Mouse (Mus musculus) embryonic fibroblast, embryonic 13.5 days (primary cell): Measurements from ENCODE around the gene Exoc6. TPM values are rescaled to one million over a fixed set of nuclear protein-coding genes. Genes with fewer than 3 reads are reported as not detected.

Experiments used
- H3K27ac ChIP-seq: 2 replicates; pipeline ENCODE4 v1.5.1; 2012; ENCODE audit warnings: low read length, control low read depth, inconsistent platforms; ENCODE audit not compliant: insufficient read depth
- H3K4me1 ChIP-seq: 2 replicates; pipeline ENCODE4 v1.6.1; 2011; ENCODE audit warnings: low read length; ENCODE audit not compliant: control insufficient read depth, insufficient read depth
- H3K4me3 ChIP-seq: 2 replicates; pipeline ENCODE4 v1.5.1; 2011; ENCODE audit warnings: mild to moderate bottlenecking, control low read depth, low read length; ENCODE audit not compliant: insufficient read depth
- CTCF ChIP-seq: IDR thresholded peaks from 2 replicates; pipeline ENCODE4 v1.5.1; 2011; ENCODE audit warnings: mild to moderate bottlenecking, control low read depth, low read length, moderate library complexity, borderline replicate concordance; ENCODE audit not compliant: insufficient read depth
- POLR2A ChIP-seq: IDR thresholded peaks from 2 replicates; pipeline ENCODE4 v1.6.1; 2011; ENCODE audit warnings: low read depth, mild to moderate bottlenecking, control low read depth, low read length, moderate library complexity
- polyA plus RNA-seq: library from polyadenylated mRNA; stranded (reverse); fragments of >200 nt; gene quantifications from 2 replicates; pipeline ENCODE4 v1.2.4, GENCODE M21; 2011; ENCODE audit warnings: low read depth; ENCODE audit not compliant: missing spikeins, insufficient read length

Exoc6 gene
- polyA plus RNA-seq, 1 experiment: 3.2 TPM

DNA sequence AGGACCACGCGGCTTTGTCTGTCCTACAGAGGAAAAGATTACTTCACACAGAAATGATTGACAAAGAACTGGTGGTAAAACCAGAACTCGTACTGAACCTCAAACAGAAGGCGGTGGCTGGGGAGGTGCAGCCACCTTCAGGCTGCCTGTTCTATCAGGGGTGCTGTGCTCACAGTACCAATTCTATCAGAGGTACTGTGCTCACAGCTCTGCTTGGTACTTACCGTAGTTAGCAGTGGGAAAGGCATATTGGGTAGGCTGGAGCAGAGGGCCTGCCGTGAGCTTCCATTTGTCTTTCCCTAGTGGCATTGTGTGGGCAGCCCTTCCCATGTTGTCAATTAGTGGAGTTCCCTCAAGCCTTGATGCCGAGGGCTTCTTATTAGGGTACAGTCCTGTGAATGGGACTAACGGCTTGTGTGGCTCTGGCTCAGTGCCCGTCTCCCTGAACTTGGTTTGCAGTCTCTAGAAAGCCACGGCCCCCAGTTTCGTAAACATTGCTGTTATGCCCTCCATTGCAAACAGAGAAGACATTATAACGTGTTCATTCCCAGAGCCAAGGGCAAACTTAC, 19.1 kb downstream of the Exoc6 start:
- Histone ChIP-seq H3K27ac (no peak overlapping the region), H3K4me1 (peaks cover 2% of the 10 kb centered on the region; the same call in 1 of the 2 replicates)
- TF ChIP-seq POLR2A (no peak), CTCF (no peak)

DNA sequence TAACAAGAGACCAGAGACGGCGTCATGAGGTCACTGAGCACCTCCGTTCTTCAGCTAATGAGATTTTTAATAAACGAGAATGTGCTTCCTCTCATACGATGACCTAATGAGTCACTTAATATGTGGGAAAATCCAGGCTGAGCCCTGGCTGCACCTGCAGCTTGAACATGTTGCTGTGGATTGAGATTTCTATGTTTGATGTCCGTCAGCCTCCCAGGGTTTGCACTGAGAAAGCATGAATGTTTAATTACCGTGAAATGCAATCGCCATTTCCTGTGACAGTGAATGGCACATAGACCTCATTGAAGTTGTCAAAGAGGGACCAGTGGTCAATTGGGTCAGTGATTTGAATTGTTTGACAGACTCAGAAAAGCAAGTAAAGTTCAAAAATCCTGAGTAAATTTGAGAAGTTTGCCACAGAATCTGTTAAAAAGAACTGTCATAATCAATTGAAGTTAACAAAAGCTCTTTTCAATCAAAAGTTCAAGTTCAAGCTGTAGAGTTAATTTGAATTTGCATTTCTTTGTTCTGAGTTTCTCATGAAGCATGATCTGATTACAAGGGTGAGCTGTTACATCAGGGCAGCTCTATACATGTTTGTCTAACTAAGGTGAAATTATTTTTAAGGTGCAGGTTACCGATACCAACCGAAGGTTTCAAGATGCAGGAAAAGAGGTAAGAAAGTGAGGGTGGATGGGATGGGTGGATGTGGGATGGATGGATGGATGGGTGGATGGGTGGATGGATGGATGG, 20.9 kb downstream of the Exoc6 start:
- Histone ChIP-seq H3K4me3 (no peak overlapping the region), H3K4me1 (no peaks in the 10 kb centered on the region), H3K27ac (no peak overlapping the region)
- no peak for TF ChIP-seq CTCF
- TF ChIP-seq POLR2A: no peak

More for the DNA sequence above, 19.1 kb downstream of the Exoc6 start:
- no peak overlapping the region for H3K4me3 ChIP-seq

DNA sequence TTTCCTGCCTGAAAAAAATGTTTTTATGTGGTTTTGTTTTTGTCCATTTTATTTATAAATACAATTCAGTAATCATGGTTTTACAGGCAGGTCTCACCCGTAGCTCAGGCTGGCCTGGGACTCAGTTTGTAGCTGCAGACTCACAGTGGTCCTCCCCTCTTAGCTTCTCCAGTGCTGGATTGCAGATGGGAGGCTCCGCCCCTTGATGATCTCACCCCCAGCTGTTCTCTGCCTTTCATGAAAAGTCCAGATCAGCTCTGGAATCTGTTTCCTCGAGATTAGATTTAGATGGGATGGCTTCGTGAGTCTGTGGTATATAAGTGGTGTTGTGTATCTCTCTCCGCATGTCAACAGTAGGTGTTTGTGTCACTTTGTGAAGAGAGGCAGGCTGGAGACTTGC, 24.6 kb downstream of the Exoc6 start:
- Histone ChIP-seq H3K4me3 (no peak overlapping the region), H3K4me1 (no peaks in the 10 kb centered on the region), H3K27ac (no peak overlapping the region)
- TF ChIP-seq POLR2A (no peak), CTCF (no peak)

DNA sequence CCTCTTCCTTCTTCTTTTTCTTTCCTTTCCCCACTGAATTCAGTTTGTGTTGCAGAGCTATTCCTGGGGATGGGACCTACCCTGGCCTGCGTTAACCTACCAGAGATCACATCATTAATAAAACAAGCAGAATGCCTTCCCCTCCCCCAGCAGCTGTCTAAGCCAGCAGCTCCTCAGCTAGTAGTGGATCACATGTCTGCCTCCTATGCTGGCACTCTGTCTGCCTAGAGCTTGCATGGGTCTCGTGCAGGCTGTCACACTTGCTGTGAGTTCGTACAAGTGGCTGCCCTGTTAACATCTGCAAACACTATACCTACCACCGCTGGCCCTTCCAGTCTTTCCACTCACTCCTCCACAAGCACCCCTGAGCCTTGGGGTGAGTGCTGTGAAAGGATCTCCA, 29.4 kb downstream of the Exoc6 start:
- no peak for TF ChIP-seq POLR2A
- TF ChIP-seq CTCF: no peak
- no peak overlapping the region for H3K27ac ChIP-seq
- H3K4me1 ChIP-seq: no peaks in the 10 kb centered on the region
- no peak overlapping the region for H3K4me3 ChIP-seq

DNA sequence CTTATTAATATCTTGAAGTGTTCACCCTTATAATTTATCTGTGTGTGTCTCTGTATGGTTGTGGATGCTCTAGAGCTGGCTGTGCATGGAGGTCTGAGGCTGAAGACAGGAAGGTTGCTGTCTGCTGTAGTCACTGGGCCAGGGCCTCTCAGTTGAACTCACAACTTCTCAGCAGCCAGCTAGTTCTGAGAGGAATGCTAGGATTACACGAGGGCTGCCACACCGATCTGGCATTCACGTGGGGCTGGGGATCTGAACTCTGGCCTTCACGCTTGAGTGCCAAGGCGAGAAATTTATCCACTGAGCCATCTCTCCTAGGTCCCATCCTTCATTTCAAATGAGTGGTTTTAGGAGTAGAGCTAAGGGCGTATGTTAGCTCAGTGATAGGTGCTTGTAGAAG, 30.2 kb downstream of the Exoc6 start:
- Histone ChIP-seq H3K4me3 (no peak overlapping the region), H3K27ac (no peak overlapping the region), H3K4me1 (no peaks in the 10 kb centered on the region)
- TF ChIP-seq POLR2A: no peak
- TF ChIP-seq CTCF: no peak

DNA sequence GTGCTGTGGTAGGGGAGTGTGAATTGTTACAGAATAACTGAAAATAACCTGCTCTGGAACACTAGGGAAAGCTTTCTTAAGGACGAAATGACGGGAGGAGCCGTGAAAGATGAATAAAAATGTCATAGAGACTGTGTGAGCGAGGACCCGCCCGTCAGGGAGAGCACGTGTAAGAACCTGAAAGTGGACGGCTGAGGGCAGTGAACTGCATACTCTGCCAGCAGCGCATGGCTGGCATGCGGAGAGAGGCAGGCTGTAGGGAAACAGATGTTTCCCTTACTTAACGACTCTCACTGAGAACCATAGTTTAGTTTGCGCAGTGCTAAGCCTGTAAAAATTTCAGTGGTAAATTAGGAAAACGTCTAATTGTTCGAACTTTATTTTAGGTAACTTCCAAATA, 35.0 kb downstream of the Exoc6 start:
- Histone ChIP-seq H3K27ac (no peak overlapping the region), H3K4me1 (no peaks in the 10 kb centered on the region), H3K4me3 (no peak overlapping the region)
- TF ChIP-seq CTCF: no peak
- TF ChIP-seq POLR2A: no peak

DNA sequence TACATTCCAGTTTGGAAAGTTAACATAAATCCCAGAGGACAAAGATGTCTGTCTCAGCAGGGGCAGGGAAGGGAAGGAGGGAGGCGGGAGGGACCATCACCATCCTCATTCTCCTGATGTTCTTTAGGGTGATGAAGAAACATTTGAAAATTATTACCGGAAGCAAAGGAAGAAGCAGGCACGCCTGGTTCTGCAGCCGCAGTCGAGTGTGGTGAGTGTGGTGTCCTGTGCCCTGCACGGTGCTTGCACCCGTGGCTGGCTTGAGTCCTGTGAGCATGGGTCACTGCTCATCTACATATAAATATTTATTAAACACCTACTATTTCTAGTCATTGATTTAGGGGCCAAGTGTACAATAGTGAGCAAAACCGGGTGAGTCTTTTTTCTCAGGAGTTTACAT, 35.5 kb downstream of the Exoc6 start:
- TF ChIP-seq POLR2A (no peak), CTCF (no peak)
- Histone ChIP-seq H3K4me3 (no peak overlapping the region), H3K27ac (no peak overlapping the region), H3K4me1 (no peaks in the 10 kb centered on the region)

DNA sequence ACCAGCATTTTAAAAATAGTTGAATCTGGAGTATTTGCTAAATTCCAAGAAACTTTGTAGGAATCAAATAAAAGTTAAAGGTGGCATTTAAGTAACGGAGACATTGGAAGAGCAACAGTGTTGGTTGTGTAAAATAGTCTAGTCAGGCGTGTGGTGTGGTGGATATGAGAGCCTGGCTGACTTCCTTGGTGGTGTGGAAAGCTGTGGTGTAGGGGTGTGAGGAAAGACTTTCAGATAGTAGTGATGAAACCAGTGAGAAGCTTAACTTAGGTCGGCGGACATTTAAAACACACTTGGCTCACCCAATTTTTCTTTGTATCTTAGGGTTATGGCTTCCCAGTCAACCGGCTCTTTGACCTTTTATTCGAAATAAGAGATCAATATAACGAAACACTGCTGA, 40.3 kb downstream of the Exoc6 start:
- Histone ChIP-seq H3K4me1 (no peaks in the 10 kb centered on the region), H3K4me3 (no peak overlapping the region), H3K27ac (no peak overlapping the region)
- no peak for TF ChIP-seq POLR2A
- TF ChIP-seq CTCF: no peak

DNA sequence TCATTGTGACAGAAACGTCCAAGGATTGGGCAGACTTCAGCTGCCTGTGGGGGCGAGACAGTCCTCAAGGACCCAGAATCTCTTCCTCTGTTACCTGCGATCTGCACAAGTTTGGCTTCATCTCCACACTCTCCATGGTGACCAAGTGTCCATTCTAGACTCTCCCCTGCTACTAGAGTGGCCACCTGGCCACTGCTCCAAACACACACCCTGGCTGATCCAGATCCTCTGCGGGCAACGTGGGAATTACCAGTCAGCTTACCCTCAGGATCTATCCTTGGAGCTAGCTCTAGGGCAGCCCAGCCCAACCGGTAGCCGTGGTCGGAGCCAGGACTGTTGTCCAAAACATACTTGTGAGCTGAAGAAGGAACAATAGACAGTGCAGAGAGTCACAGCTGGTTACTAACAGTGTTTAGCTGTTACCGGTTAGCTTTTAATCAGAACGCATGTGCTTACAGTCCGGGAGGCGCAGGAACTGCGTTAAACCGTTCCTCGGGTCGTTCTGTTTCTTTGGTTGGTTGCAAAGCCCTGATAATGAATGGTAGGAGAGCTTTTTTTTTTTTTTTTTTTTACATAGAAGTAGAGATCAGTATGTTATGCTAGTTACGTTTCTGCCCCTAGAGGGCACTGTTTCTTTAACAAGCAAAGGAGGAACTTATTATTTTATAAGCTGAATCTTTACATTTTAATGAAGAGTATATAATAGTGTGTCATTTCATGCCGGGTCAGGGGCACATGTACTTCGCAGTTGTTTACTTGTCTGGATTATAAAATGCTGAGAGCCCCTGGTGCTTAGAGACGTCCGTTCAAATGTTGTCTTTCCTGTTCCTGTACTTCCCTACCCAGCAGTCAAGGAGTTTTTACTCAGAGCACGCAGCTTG, 52.0 kb downstream of the Exoc6 start:
- no peak overlapping the region for H3K4me3 ChIP-seq
- H3K27ac ChIP-seq: no peak overlapping the region
- TF ChIP-seq POLR2A: no peak
- TF ChIP-seq CTCF: no peak
- H3K4me1 ChIP-seq: no peaks in the 10 kb centered on the region

DNA sequence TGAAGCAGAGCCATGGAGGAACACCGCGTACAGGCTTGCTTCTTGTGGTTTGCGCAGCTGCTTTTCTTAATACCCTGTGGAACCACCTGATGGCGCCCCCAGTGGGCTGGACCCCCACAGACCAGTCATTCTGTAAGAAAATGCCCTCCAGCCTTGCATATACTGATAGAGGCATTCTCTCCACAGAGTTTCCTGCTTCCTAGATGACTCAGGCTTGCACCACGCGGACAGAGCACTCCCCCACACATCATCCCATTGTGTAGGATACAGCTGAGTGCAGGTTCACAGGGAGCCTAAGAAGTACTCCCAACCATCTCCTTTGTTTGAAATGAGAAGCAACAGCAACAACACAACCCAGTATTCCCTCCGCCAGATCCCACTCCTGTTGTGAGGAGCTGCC, 59.8 kb downstream of the Exoc6 start:
- Histone ChIP-seq H3K4me1 (no peaks in the 10 kb centered on the region), H3K27ac (no peak overlapping the region), H3K4me3 (no peak overlapping the region)
- TF ChIP-seq CTCF (no peak), POLR2A (no peak)
